Mouse (Mus musculus): ENCODE results near the gene Alpl. TPM values are rescaled to one million over a fixed set of nuclear protein-coding genes. Genes with fewer than 3 reads are reported as not detected.

Gene Alpl
- polyA plus RNA-seq, 1 experiment from 2014 or later = 2.2 TPM

DNA sequence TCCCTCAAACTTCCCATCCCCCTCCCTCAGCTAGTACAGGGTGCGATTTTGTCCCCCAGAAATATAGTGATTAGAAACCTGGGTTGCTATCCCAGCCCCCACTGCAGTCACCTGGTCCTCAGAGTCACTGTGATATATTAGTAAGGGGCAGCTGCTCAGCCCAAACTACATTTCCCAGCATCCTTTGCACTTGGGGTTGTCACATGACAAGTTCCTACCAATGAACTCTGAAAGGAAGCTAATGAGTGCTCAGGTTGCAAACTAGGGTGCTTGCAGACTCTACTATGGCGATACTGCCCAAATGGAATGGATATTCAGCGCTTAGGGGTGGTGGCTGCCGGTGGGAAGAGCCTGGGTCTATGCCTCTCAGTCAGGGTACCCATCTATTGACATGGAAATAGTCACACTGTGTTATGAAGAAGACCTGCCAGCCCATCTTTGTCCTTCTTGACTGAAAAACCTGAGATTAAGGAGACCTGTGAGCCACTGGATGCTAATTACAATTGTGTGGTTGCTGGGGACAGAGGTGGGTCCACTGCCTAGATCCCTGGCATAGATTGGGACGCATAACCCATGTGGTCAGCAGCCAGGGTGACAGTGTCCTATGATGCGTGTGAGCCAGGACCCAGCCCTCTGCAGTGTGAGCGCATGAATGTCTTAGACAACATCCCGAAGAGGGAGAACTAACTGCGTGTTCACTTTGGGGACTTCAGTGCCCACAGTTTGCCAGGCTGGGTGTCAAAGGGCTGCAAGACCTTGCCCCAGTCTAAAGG is 56.8 kb downstream of the Alpl start:
- ATAC-seq (ENCODE audit: insufficient number of reproducible peaks, low FRiP score) = peak; percentile 64
- Histone ChIP-seq H3K9me3 (replicated peaks) (no peaks in the 10 kb centered on the region), H3K27me3 (replicated peaks) (peaks cover 6% of the 10 kb centered on the region; the same call in 1 of the 2 replicates), H3K27ac (ENCODE audit: poor library complexity, severe bottlenecking) (no peak overlapping the region), H3K36me3 (no peaks in the 10 kb centered on the region), H3K9ac (no peak overlapping the region), H3K4me1 (replicated peaks) (peaks cover 6% of the 10 kb centered on the region; the same call in 1 of the 2 replicates), H3K4me2 (peak overlapping the region; percentile 47), H3K4me3 (no peak overlapping the region)
- WGBS = 47% methylated on average over 9 of the region's 9 CpGs

- Histone ChIP-seq H3K4me2 (no peak overlapping the region), H3K36me3 (no peaks in the 10 kb centered on the region), H3K27me3 (replicated peaks) (peaks cover 14% of the 10 kb centered on the region; the same call in 1 of the 2 replicates), H3K27ac (ENCODE audit: poor library complexity, severe bottlenecking) (no peak overlapping the region), H3K9ac (no peak overlapping the region), H3K4me3 (no peak overlapping the region), H3K4me1 (replicated peaks) (peaks cover 6% of the 10 kb centered on the region; the same call in 1 of the 2 replicates), H3K9me3 (replicated peaks) (no peaks in the 10 kb centered on the region)
- no peak for ATAC-seq (ENCODE audit: insufficient number of reproducible peaks, low FRiP score)
- 46% methylated on average over 3 of the region's 3 CpGs for WGBS
Observed at GRCm38 (mm10) chr4:137737760-137738159, 58.4 kb downstream of the Alpl start.

DNA sequence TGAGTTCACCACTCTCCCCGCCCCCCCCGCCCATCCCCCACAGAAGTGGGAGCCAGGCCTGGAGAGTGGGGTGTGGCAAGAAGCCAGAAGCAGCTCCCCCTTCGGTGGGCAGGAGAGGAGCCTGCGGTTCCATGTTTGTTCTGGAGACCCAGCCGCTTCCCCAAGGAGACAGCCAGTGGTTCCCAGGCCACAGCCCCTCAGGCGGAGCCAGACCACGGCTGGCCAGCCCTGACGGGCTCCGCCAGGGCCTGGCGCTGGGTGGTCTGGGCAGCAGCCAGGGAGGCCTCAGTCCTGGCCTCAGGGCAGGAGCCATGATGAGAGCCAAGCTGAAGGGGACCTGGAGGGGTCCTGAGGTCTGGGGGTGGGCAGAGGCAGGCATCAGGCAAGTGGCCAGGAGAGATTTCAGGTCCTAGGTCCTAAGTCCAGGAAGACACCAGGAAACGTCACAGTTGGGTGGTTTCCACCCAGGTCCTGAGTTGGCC is 59.9 kb downstream of the Alpl start:
- Histone ChIP-seq H3K36me3 (no peaks in the 10 kb centered on the region), H3K4me1 (replicated peaks) (peaks cover 6% of the 10 kb centered on the region; the same call in 1 of the 2 replicates), H3K9ac (no peak overlapping the region), H3K9me3 (replicated peaks) (no peaks in the 10 kb centered on the region), H3K4me3 (no peak overlapping the region), H3K27me3 (replicated peaks) (peaks cover 20% of the 10 kb centered on the region), H3K27ac (ENCODE audit: poor library complexity, severe bottlenecking) (no peak overlapping the region), H3K4me2 (no peak overlapping the region)
- ATAC-seq (ENCODE audit: insufficient number of reproducible peaks, low FRiP score) = 0 out of 2 replicates have a peak, but pooled peaks have one; percentile 12
- 65% methylated on average over 11 of the region's 11 CpGs for WGBS

- no peaks in the 10 kb centered on the region for H3K36me3 ChIP-seq
- no peak for ATAC-seq (ENCODE audit: insufficient number of reproducible peaks, low FRiP score)
- H3K4me3 ChIP-seq = no peak overlapping the region
- WGBS = 70% methylated on average over 5 of the region's 5 CpGs
- H3K4me2 ChIP-seq = no peak overlapping the region
- no peak overlapping the region for H3K9ac ChIP-seq
- H3K27me3 ChIP-seq (replicated peaks) = peaks cover 45% of the 10 kb centered on the region
- no peaks in the 10 kb centered on the region for H3K9me3 ChIP-seq (replicated peaks)
- no peak overlapping the region for H3K27ac ChIP-seq (ENCODE audit: poor library complexity, severe bottlenecking)
- peaks cover 11% of the 10 kb centered on the region for H3K4me1 ChIP-seq (replicated peaks)
Observed at GRCm38 (mm10) chr4:137733459-137733858, 62.7 kb downstream of the Alpl start.

GRCm38 (mm10) chr4:137732962-137733361 is 63.2 kb downstream of the Alpl start:
- H3K9ac ChIP-seq = no peak overlapping the region
- H3K27ac ChIP-seq (ENCODE audit: poor library complexity, severe bottlenecking) = no peak overlapping the region
- H3K4me1 ChIP-seq (replicated peaks) = peaks cover 16% of the 10 kb centered on the region
- no peak overlapping the region for H3K4me3 ChIP-seq
- ATAC-seq (ENCODE audit: insufficient number of reproducible peaks, low FRiP score) = no peak
- H3K4me2 ChIP-seq = no peak overlapping the region
- 75% methylated on average over 3 of the region's 3 CpGs for WGBS
- H3K9me3 ChIP-seq (replicated peaks) = no peaks in the 10 kb centered on the region
- H3K36me3 ChIP-seq = no peaks in the 10 kb centered on the region
- peaks cover 50% of the 10 kb centered on the region for H3K27me3 ChIP-seq (replicated peaks)

GRCm38 (mm10) chr4:137732361-137732760 is 63.8 kb downstream of the Alpl start:
- Histone ChIP-seq H3K4me3 (no peak overlapping the region), H3K4me1 (replicated peaks) (peaks cover 19% of the 10 kb centered on the region), H3K9ac (no peak overlapping the region), H3K4me2 (no peak overlapping the region), H3K36me3 (no peaks in the 10 kb centered on the region), H3K27me3 (replicated peaks) (peaks cover 56% of the 10 kb centered on the region), H3K9me3 (replicated peaks) (no peaks in the 10 kb centered on the region), H3K27ac (ENCODE audit: poor library complexity, severe bottlenecking) (no peak overlapping the region)
- no peak for ATAC-seq (ENCODE audit: insufficient number of reproducible peaks, low FRiP score)
- 72% methylated on average over 3 of the region's 3 CpGs for WGBS

GRCm38 (mm10) chr4:137731891-137732290 is 64.3 kb downstream of the Alpl start:
- 60% methylated on average over 10 of the region's 10 CpGs for WGBS
- Histone ChIP-seq H3K36me3 (no peaks in the 10 kb centered on the region), H3K4me3 (no peak overlapping the region), H3K4me1 (replicated peaks) (peaks cover 19% of the 10 kb centered on the region), H3K4me2 (no peak overlapping the region), H3K27me3 (replicated peaks) (peaks cover 61% of the 10 kb centered on the region), H3K9ac (no peak overlapping the region), H3K27ac (ENCODE audit: poor library complexity, severe bottlenecking) (no peak overlapping the region), H3K9me3 (replicated peaks) (no peaks in the 10 kb centered on the region)
- no peak for ATAC-seq (ENCODE audit: insufficient number of reproducible peaks, low FRiP score)

- Histone ChIP-seq H3K27ac (ENCODE audit: poor library complexity, severe bottlenecking) (no peak overlapping the region), H3K27me3 (replicated peaks) (peaks cover 72% of the 10 kb centered on the region), H3K9me3 (replicated peaks) (no peaks in the 10 kb centered on the region), H3K4me3 (no peak overlapping the region), H3K4me1 (replicated peaks) (peaks cover 13% of the 10 kb centered on the region), H3K9ac (no peak overlapping the region), H3K4me2 (no peak overlapping the region), H3K36me3 (no peaks in the 10 kb centered on the region)
- no peak for ATAC-seq (ENCODE audit: insufficient number of reproducible peaks, low FRiP score)
- 71% methylated on average over 8 of the region's 8 CpGs for WGBS
Observed at GRCm38 (mm10) chr4:137730757-137731156, 65.4 kb downstream of the Alpl start.

DNA sequence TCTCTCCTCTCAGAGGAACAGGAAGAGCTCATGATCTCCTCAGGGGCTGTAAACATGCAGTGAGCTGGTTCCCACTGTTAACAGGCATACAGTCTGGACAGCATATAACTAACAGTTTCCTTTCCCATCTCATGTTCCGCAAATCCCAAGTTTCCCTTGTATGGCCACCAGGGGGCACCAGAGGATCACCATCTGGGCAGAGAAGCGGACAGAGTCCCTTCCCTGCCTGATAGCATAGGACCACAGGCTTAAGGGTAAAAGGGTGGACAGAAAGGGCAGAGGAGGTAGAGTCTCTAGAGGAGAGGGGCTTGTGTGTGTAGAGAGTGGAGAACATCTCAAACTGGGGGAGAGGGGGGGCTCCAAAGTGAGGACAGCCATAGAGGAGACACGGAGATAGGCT is 66.0 kb downstream of the Alpl start:
- H3K4me3 ChIP-seq = no peak overlapping the region
- no peaks in the 10 kb centered on the region for H3K36me3 ChIP-seq
- no peak overlapping the region for H3K27ac ChIP-seq (ENCODE audit: poor library complexity, severe bottlenecking)
- no peak overlapping the region for H3K4me2 ChIP-seq
- WGBS = 20% methylated on average over 3 of the region's 3 CpGs
- no peak for ATAC-seq (ENCODE audit: insufficient number of reproducible peaks, low FRiP score)
- H3K9ac ChIP-seq = no peak overlapping the region
- no peaks in the 10 kb centered on the region for H3K9me3 ChIP-seq (replicated peaks)
- peaks cover 13% of the 10 kb centered on the region for H3K4me1 ChIP-seq (replicated peaks)
- H3K27me3 ChIP-seq (replicated peaks) = peaks cover 79% of the 10 kb centered on the region

DNA sequence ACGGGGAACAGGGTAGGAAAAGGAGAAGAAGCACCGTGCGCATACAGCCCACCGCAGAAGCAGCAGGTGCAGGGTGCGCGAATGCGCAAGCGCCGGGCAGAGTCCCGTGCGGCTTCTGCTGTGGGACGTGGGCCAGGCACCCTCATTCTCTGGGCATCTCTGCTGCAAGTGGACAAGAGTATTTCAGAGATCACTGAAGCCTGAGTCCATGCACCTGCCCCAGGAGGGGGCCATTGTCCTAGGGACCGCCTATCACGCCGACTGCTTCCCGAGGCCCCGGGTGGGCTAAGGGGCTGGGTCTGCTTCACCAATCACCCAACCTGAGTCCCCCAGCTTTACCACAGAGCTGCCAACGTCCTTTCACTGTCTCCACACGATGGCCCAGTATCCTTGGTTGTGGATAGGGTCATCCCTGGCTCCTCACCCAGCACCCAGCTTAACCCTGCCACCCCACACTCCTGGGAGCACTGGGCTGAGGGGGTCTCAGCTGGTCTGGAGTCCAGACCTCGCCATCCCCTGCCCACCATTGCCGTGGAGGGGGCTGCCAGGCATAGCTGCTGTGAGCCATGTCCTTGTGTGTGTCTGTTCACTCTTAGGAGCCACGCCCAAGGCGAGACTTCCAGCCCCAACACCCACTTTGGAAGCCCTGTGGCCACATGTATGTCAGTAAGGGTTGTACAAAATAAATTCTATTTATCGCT is 66.9 kb downstream of the Alpl start:
- ATAC-seq (ENCODE audit: insufficient number of reproducible peaks, low FRiP score) = no peak
- peaks cover 18% of the 10 kb centered on the region for H3K4me1 ChIP-seq (replicated peaks)
- H3K4me2 ChIP-seq = peak overlapping the region; percentile 48
- H3K9me3 ChIP-seq (replicated peaks) = no peaks in the 10 kb centered on the region
- H3K4me3 ChIP-seq = peak overlapping the region; percentile 8; the same call in 1 of the 2 replicates
- WGBS = 29% methylated on average over 24 of the region's 24 CpGs
- no peaks in the 10 kb centered on the region for H3K36me3 ChIP-seq
- H3K27ac ChIP-seq (ENCODE audit: poor library complexity, severe bottlenecking) = no peak overlapping the region
- H3K9ac ChIP-seq = peak overlapping the region; percentile 18; the same call in 1 of the 2 replicates
- H3K27me3 ChIP-seq (replicated peaks) = peaks cover 86% of the 10 kb centered on the region

Measured in heart, embryonic 12.5 days (tissue).